Mouse (Mus musculus) limb, embryonic 14.5 days (tissue): ENCODE data around the gene Abhd8. TPM values are rescaled to one million over a fixed set of nuclear protein-coding genes. Genes with fewer than 3 reads are reported as not detected.

Experiments
- ATAC-seq: fragments of 200-750 bp; cut with Nextera tagmentation; 2 replicates; pipeline ENCODE4 v1.8.0; 2017; ENCODE audit warnings: low read depth, moderate number of reproducible peaks, moderate TSS enrichment; ENCODE audit not compliant: low FRiP score
- DNase-seq: peaks from one replicate; pipeline ENCODE4 v3.0.0-alpha.2; 2015; ENCODE audit warnings: low spot score
- H3K27ac ChIP-seq: fragments of 300-500 bp; sonication (generic); replicated peaks from 2 replicates; pipeline ENCODE4 v1.5.1; 2014; ENCODE audit warnings: low read depth, mild to moderate bottlenecking, low read length, moderate library complexity, mixed read lengths
- H3K27me3 ChIP-seq: fragments of 300-500 bp; sonication (generic); 2 replicates; pipeline ENCODE4 v1.6.1; 2014; ENCODE audit warnings: low read length, mixed read lengths; ENCODE audit not compliant: control insufficient read depth, insufficient read depth
- H3K36me3 ChIP-seq: fragments of 300-500 bp; sonication (generic); 2 replicates; pipeline ENCODE4 v1.6.1; 2014; ENCODE audit warnings: mild to moderate bottlenecking, low read length, moderate library complexity, mixed read lengths; ENCODE audit not compliant: control insufficient read depth, insufficient read depth
- H3K4me1 ChIP-seq: fragments of 300-500 bp; sonication (generic); 2 replicates; pipeline ENCODE4 v1.6.1; 2014; ENCODE audit warnings: antibody characterized with exemption, low read length, mixed read lengths; ENCODE audit not compliant: control insufficient read depth, insufficient read depth
- H3K4me2 ChIP-seq: fragments of 300-500 bp; sonication (generic); replicated peaks from 2 replicates; pipeline ENCODE4 v1.6.1; 2014; ENCODE audit warnings: low read depth, mild to moderate bottlenecking, low read length, moderate library complexity; ENCODE audit not compliant: severe bottlenecking
- H3K4me3 ChIP-seq: fragments of 300-500 bp; sonication (generic); replicated peaks from 2 replicates; pipeline ENCODE4 v1.5.1; 2014; ENCODE audit warnings: low read length
- H3K9ac ChIP-seq: fragments of 300-500 bp; sonication (generic); 2 replicates; pipeline ENCODE4 v1.6.1; 2014; ENCODE audit warnings: mild to moderate bottlenecking, low read depth, low read length, moderate library complexity; ENCODE audit not compliant: severe bottlenecking
- H3K9me3 ChIP-seq: fragments of 300-500 bp; sonication (generic); 2 replicates; pipeline ENCODE4 v1.6.1; 2016; ENCODE audit warnings: low read length; ENCODE audit not compliant: control insufficient read depth
- POLR2A ChIP-seq: fragments of 200-500 bp; IDR thresholded peaks from 2 replicates; pipeline ENCODE4 v1.8.0; 2012; ENCODE audit warnings: inconsistent platforms, mild to moderate bottlenecking, moderate library complexity, borderline replicate concordance; ENCODE audit not compliant: insufficient read depth, insufficient read length; ENCODE audit errors: extremely low read depth
- WGBS: fragments of 180-500 bp; shearing (Covaris S2); extraction: QIAGEN DNeasy Blood & Tissue Kit; methylation state at CpG from one replicate; pipeline ENCODE4 v1.1.7; 2014; 5-methylcytosine and 5-hydroxymethylcytosine counted together
- polyA plus RNA-seq, 2 experiments: library from polyadenylated mRNA; depleted of rRNA in 1 of 2; stranded (reverse) in 1 of 2; unstranded in 1 of 2; fragments of >200 nt; fragmentation: Nextera tagmentation in 1 of 2; extraction: Ambion mirVana in 1 of 2; gene quantifications; 2 replicates each; pipeline versions ENCODE4 v1.2.1 to v1.2.3; 2012 to 2014

Gene Abhd8
- polyA plus RNA-seq, 2 experiments: 48.6 to 72.6 TPM

GRCm38 (mm10) chr8:71468916-71469315 is 5.5 kb upstream of the Abhd8 start, which contains the start of gene Dda1:
Dda1 (plus strand) TSS chr8:71469199.
- ATAC-seq: peak; percentile 91
- no peak for TF ChIP-seq POLR2A
- peaks cover 29% of the 10 kb centered on the region for H3K36me3 ChIP-seq
- WGBS: 1% methylated on average over 18 of the region's 52 CpGs
- H3K4me1 ChIP-seq: peaks cover 12% of the 10 kb centered on the region
- no peaks in the 10 kb centered on the region for H3K27me3 ChIP-seq
- H3K9ac ChIP-seq: peak within 1 kb of the TSS; percentile 69
- DNase-seq: peak; percentile 98
- H3K27ac ChIP-seq: no peak within 1 kb of the TSS; the same call in 1 of the 2 replicates
- peak within 1 kb of the TSS; percentile 92 for H3K4me2 ChIP-seq
- no peaks in the 10 kb centered on the region for H3K9me3 ChIP-seq
- H3K4me3 ChIP-seq: peak within 1 kb of the TSS; percentile 79

- Histone ChIP-seq H3K27me3 (no peaks in the 10 kb centered on the region), H3K4me2 (no peak overlapping the region), H3K36me3 (peaks cover 19% of the 10 kb centered on the region), H3K4me1 (peaks cover 14% of the 10 kb centered on the region), H3K27ac (no peak overlapping the region), H3K9me3 (no peaks in the 10 kb centered on the region), H3K9ac (no peak overlapping the region), H3K4me3 (no peak overlapping the region)
- TF ChIP-seq POLR2A: no peak
- WGBS: 75% methylated on average over 1 of the region's 1 CpGs
- DNase-seq (no peak), ATAC-seq (no peak)
Observed at GRCm38 (mm10) chr8:71468001-71468400, 4.5 kb upstream of the Abhd8 start.

DNA sequence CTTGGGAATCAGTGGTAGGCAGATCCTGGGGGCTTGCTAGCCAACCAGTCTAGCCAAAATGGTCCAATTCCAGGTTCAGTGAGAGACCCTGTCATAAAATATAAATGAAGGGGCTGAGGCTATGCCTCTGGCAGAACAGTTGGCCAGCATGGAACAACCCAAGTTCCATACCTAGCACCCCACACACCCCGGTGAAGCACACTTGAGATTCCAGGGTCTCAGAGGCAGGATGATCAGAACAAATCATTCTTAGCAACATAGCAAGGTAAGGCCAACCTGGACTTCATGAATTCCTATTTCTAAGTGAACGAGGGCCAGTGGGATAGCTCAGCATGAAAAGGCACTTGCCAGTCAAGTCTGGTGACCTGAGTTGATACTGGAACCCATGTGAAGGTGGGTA is 3.7 kb upstream of the Abhd8 start:
- Histone ChIP-seq H3K9ac (no peak overlapping the region), H3K4me3 (no peak overlapping the region), H3K27me3 (no peaks in the 10 kb centered on the region), H3K4me1 (peaks cover 21% of the 10 kb centered on the region), H3K36me3 (peaks cover 11% of the 10 kb centered on the region), H3K27ac (no peak overlapping the region), H3K4me2 (no peak overlapping the region), H3K9me3 (no peaks in the 10 kb centered on the region)
- DNase-seq (no peak), ATAC-seq (no peak)
- no peak for TF ChIP-seq POLR2A
- WGBS: 90% methylated on average over 2 of the region's 2 CpGs

DNA sequence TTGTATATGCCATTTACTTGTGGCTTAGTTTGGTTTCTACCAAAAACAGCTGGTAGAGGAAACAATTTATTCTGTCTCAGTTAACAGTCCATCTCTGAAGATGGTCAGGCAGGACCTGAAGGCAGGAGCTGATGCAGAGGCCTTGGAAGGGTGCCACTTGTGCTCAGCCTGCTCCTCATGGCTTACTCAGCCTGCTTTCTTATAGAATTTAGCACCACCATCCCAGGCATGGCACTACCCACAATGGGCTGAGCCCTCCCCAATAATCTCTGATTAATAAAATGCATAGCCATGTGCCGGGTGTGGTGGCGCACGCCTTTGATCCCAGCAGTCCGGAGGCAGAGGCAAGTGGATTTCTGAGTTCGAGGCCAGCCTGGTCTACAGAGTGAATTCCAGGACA is 2.7 kb upstream of the Abhd8 start:
- ATAC-seq (no peak), DNase-seq (no peak)
- no peak for TF ChIP-seq POLR2A
- Histone ChIP-seq H3K4me2 (no peak overlapping the region), H3K4me3 (no peak overlapping the region), H3K27me3 (no peaks in the 10 kb centered on the region), H3K9ac (no peak overlapping the region), H3K9me3 (no peaks in the 10 kb centered on the region), H3K4me1 (peaks cover 23% of the 10 kb centered on the region), H3K27ac (no peak overlapping the region), H3K36me3 (peaks cover 4% of the 10 kb centered on the region)
- WGBS: 87% methylated on average over 5 of the region's 5 CpGs

- Histone ChIP-seq H3K4me3 (peak overlapping the region; percentile 85), H3K27ac (no peak overlapping the region), H3K27me3 (no peaks in the 10 kb centered on the region), H3K4me2 (peak overlapping the region; percentile 83), H3K9me3 (no peaks in the 10 kb centered on the region), H3K36me3 (peaks cover 7% of the 10 kb centered on the region), H3K4me1 (peaks cover 23% of the 10 kb centered on the region), H3K9ac (peak overlapping the region; percentile 69; the same call in 1 of the 2 replicates)
- no peak for ATAC-seq
- WGBS: 85% methylated on average over 8 of the region's 8 CpGs
- TF ChIP-seq POLR2A: no peak
- no peak for DNase-seq
Observed at GRCm38 (mm10) chr8:71465733-71466132, 2.3 kb upstream of the Abhd8 start.
